Mouse (Mus musculus) bone marrow, adult 2 months (tissue): ENCODE measurements at regions not wholly inside any gene's neighbourhood (a gene's known extent, or its start where the extent isn't known, plus 50 kb on each side); places are given as distances from the start of the nearest gene placed in this dataset.

Experiments used
- H3K27ac ChIP-seq: fragments of 200-500 bp; 2 replicates; pipeline ENCODE4 v1.5.1; 2012; ENCODE audit warnings: low read depth, mild to moderate bottlenecking, control low read depth, inconsistent platforms, low read length; ENCODE audit not compliant: control insufficient read depth, poor library complexity, insufficient read depth
- H3K4me1 ChIP-seq: fragments of 200-500 bp; 2 replicates; pipeline ENCODE4 v1.6.1; 2011; ENCODE audit warnings: low read length; ENCODE audit not compliant: control insufficient read depth, insufficient read depth
- H3K4me3 ChIP-seq: fragments of 200-500 bp; replicated peaks from 2 replicates; pipeline ENCODE3; 2011; ENCODE audit warnings: mild to moderate bottlenecking, low read depth, low read length, control low read depth; ENCODE audit not compliant: control insufficient read depth
- CTCF ChIP-seq: fragments of 200-500 bp; IDR thresholded peaks from 2 replicates; pipeline ENCODE4 v1.5.1; 2011; ENCODE audit warnings: low read length, control low read depth; ENCODE audit not compliant: control insufficient read depth, insufficient read depth
- POLR2A ChIP-seq: fragments of 200-500 bp; IDR thresholded peaks from 2 replicates; pipeline ENCODE4 v1.6.1; 2011; ENCODE audit warnings: low read depth, mild to moderate bottlenecking, control low read depth, low read length, borderline replicate concordance; ENCODE audit not compliant: control insufficient read depth
- WGBS: fragments of 180-500 bp; shearing (Covaris S2); methylation state at CpG from one replicate; pipeline ENCODE4 v1.1.7; 2018; 5-methylcytosine and 5-hydroxymethylcytosine counted together

DNA sequence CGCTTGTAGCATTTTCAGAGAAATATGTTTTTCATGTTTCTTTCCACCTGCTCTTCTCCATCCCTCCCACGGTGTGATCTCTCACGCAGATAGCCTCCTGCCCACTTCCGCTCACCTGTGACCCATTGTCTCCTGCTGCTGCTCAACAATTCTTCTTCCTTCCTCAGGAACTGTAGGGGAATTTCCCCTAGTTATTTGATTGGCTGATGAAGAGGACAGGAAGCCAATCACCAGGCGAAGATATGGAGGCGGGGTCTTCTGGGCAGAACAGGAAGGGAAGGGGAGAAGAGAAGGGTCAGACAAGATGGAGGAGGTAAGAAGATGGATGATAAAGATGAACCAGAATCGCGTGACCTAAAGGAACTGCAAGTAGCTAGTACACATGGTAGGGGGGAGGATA, 80.1 kb upstream of the Cand1 start:
- no peak overlapping the region for H3K27ac ChIP-seq
- TF ChIP-seq POLR2A (no peak), CTCF (no peak)
- H3K4me3 ChIP-seq: no peak overlapping the region
- 87% methylated on average over 8 of the region's 8 CpGs for WGBS
- no peaks in the 10 kb centered on the region for H3K4me1 ChIP-seq

GRCm38 (mm10) chr10:119318416-119318815, 78.6 kb upstream of the Cand1 start:
- Histone ChIP-seq H3K4me1 (no peaks in the 10 kb centered on the region), H3K4me3 (no peak overlapping the region), H3K27ac (no peak overlapping the region)
- 79% methylated on average over 8 of the region's 8 CpGs for WGBS
- TF ChIP-seq POLR2A: no peak
- no peak for TF ChIP-seq CTCF

DNA sequence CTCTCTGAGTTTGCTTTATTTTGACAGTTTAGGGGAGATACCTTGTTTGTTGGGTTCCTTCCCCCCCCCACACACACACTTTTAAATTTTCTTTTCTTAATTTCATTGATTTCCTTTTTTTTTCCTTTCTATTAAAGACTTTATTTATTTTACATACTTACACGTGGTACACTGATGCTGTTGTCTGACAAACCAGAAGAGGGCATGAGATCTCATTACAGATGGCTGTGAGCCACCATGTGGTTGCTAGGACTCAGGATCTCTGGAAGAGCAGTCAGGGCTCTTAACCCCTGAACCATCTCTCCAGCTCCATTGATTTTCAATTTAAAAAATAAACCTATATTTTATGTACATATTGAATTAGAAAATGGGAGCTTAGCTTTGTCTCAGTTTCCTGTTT, 71.7 kb upstream of the Cand1 start:
- no peak overlapping the region for H3K4me3 ChIP-seq
- TF ChIP-seq CTCF (no peak), POLR2A (no peak)
- H3K4me1 ChIP-seq: no peaks in the 10 kb centered on the region
- 3% methylated on average over 1 of the region's 1 CpGs for WGBS
- no peak overlapping the region for H3K27ac ChIP-seq

DNA sequence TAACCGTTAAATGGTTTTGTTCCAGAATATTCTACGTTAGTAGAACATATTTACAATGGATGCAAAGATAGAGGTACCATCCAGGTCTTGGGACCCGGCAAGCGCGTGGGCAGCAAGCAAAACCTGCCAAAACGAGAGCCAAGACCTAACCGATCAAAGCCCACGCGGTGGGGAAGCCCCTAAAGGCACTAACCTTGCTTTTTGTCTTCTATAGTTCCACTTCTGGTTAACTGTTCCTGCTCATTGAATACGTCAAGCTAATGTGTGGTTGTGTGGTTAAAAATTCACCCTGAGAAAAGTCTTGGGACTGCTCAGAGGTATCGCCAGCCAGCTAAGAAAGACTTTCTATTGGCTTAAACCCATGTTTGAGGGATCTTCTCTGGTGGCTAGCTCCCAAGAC, 55.9 kb upstream of the Cand1 start:
- WGBS: 85% methylated on average over 11 of the region's 11 CpGs

GRCm38 (mm10) chr10:119294454-119295149, 54.7 kb upstream of the Cand1 start:
- WGBS: 56% methylated on average over 14 of the region's 14 CpGs
- TF ChIP-seq CTCF (peak; percentile 30; the same call in 1 of the 2 replicates), POLR2A (no peak)
- no peak overlapping the region for H3K27ac ChIP-seq
- no peak overlapping the region for H3K4me3 ChIP-seq
- no peaks in the 10 kb centered on the region for H3K4me1 ChIP-seq

More for the DNA sequence above, 55.9 kb upstream of the Cand1 start:
- Histone ChIP-seq H3K4me3 (no peak overlapping the region), H3K27ac (no peak overlapping the region), H3K4me1 (no peaks in the 10 kb centered on the region)
- no peak for TF ChIP-seq CTCF
- TF ChIP-seq POLR2A: no peak

DNA sequence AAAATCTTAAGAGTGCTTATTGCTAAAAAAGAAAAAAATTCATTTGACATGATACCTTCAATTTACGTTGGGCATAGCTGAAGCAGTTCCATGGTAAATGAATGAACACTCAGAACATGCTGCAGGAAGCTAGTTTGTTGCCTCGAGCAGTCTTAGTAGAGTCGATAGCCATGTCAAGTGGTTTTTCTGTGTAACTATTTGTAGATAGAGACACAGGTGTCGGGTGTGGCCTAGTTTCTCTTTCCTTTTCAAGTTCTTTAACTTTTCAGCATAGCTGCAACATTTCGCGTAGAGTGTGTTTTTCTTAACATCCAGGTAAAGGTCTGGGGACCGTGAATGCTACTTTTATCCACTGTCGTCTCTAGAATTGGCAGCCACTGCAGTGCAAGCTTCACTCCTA, 53.5 kb upstream of the Cand1 start:
- H3K4me3 ChIP-seq: no peak overlapping the region
- H3K4me1 ChIP-seq: no peaks in the 10 kb centered on the region
- no peak overlapping the region for H3K27ac ChIP-seq
- 69% methylated on average over 8 of the region's 8 CpGs for WGBS
- TF ChIP-seq POLR2A (no peak), CTCF (no peak)
